Mouse (Mus musculus): ENCODE data around the gene Fndc3b. TPM values are rescaled to one million over a fixed set of nuclear protein-coding genes. Genes with fewer than 3 reads are reported as not detected.

Gene Fndc3b
- polyA plus RNA-seq, 1 experiment from 2014 or later, result 6.1 TPM

DNA sequence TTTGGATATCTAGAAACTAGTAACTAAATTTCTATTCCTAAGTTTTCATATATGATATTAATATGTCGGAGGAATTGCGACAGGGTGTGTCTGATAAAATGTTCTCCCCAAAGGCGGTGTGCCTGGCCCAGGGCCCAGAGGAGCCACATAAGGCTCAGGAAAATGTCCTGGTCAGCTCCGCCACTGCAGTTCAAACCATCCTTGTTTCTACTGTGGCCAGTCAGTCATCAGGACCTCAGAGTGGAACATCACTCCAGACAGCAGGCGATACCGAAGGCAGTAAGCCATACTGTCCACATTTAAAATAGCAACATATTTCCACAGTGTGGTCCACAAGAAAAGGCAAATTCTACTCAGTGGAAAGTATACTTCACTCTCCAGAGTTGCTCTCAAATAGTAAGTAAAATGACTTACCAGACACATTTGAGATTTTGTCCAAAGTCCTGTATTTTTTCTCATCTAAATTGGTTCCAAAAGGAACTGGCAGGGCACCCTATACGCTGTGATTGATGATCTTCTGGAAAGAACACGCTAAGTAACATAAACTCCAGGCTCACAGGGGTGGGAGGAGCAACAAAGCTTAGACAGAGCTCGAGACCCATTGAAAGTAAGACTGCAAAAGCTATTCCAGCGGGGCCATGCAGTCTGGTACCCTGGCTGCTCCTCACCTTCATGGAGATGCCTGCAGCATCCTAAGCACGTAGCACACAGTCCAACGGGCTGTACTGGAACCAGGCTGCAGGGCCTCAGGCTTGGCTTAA lies 187.8 kb downstream of the Fndc3b start:
- H3K27ac ChIP-seq (replicated peaks), result no peak overlapping the region
- no peak overlapping the region for H3K4me2 ChIP-seq (replicated peaks)
- H3K9me3 ChIP-seq, result no peaks in the 10 kb centered on the region
- no peak for ATAC-seq (replicated peaks)
- H3K9ac ChIP-seq (replicated peaks), result no peak overlapping the region
- H3K4me3 ChIP-seq, result no peak overlapping the region
- no peaks in the 10 kb centered on the region for H3K4me1 ChIP-seq
- no peaks in the 10 kb centered on the region for H3K36me3 ChIP-seq
- WGBS, result 85% methylated on average over 12 of the region's 12 CpGs
- no peaks in the 10 kb centered on the region for H3K27me3 ChIP-seq

DNA sequence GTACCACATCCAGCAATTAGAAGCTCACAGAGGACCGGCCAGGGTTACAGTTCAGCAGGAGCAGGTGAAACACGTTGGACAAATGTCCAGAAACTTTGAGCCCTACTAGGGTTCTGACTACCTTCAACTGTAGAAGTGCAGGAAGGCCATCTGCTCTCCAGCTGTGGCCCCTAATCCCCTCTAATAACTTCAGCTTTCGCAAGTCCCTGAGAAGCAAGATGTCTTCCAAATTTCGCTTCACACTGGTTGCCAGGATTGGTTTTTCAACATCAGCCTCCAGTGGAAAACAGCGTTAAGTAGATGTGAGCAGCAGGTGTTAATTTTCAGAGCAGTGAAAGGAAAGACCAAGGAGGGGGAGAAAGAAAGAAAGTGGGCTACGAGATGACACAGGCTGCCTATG lies 190.7 kb downstream of the Fndc3b start:
- H3K9me3 ChIP-seq, result no peaks in the 10 kb centered on the region
- no peak overlapping the region for H3K27ac ChIP-seq (replicated peaks)
- H3K4me3 ChIP-seq, result no peak overlapping the region
- no peak overlapping the region for H3K4me2 ChIP-seq (replicated peaks)
- H3K9ac ChIP-seq (replicated peaks), result no peak overlapping the region
- WGBS, result 60% methylated on average over 6 of the region's 6 CpGs
- ATAC-seq (replicated peaks), result no peak
- H3K4me1 ChIP-seq, result no peaks in the 10 kb centered on the region
- no peaks in the 10 kb centered on the region for H3K27me3 ChIP-seq
- H3K36me3 ChIP-seq, result no peaks in the 10 kb centered on the region

DNA sequence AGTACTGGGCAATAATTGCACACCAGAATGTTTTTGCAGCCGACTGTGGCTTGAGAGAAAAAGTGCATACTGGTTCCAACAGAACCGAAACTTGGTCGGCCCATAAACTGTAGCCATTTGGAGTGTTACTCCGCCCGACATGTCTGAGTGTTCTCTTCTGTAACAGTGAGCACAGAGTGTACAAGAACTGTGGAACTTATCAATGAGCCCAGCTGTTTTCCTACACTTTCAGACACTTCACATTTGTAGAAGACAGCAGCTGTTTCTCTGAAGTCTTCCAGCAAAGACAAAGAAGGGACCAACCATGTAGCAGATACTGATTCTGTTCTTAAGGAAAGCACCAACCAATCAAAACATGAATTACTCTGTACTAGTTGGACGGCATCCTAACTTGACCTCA lies 191.6 kb downstream of the Fndc3b start:
- Histone ChIP-seq H3K9me3 (no peaks in the 10 kb centered on the region), H3K4me1 (no peaks in the 10 kb centered on the region), H3K27ac (replicated peaks) (no peak overlapping the region), H3K36me3 (no peaks in the 10 kb centered on the region), H3K4me3 (no peak overlapping the region), H3K4me2 (replicated peaks) (no peak overlapping the region), H3K9ac (replicated peaks) (no peak overlapping the region), H3K27me3 (no peaks in the 10 kb centered on the region)
- ATAC-seq (replicated peaks), result no peak
- WGBS, result 95% methylated on average over 6 of the region's 6 CpGs

DNA sequence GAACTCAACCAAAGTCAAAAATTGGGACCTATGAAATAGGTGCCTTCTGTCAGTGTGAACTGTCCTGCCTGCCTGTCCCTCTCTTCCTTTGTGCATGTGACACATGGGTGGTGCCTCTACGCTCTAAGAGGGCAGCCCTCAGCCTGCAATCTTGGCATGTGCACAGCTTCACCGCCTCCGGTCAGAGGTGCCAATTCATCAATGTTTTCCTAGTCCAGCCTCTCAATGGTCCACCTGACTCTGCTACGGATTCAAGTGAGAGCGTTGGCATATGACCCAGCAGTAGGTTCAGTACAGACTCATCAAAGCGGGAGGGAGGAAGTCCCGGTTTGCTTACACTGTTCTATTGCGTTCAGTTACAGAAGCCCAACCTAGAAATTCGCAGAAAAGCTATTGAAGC lies 192.2 kb downstream of the Fndc3b start:
- no peaks in the 10 kb centered on the region for H3K4me1 ChIP-seq
- 91% methylated on average over 9 of the region's 9 CpGs for WGBS
- no peaks in the 10 kb centered on the region for H3K9me3 ChIP-seq
- H3K4me2 ChIP-seq (replicated peaks), result no peak overlapping the region
- no peak overlapping the region for H3K9ac ChIP-seq (replicated peaks)
- no peak overlapping the region for H3K4me3 ChIP-seq
- H3K27me3 ChIP-seq, result no peaks in the 10 kb centered on the region
- H3K36me3 ChIP-seq, result no peaks in the 10 kb centered on the region
- ATAC-seq (replicated peaks), result no peak
- H3K27ac ChIP-seq (replicated peaks), result no peak overlapping the region

DNA sequence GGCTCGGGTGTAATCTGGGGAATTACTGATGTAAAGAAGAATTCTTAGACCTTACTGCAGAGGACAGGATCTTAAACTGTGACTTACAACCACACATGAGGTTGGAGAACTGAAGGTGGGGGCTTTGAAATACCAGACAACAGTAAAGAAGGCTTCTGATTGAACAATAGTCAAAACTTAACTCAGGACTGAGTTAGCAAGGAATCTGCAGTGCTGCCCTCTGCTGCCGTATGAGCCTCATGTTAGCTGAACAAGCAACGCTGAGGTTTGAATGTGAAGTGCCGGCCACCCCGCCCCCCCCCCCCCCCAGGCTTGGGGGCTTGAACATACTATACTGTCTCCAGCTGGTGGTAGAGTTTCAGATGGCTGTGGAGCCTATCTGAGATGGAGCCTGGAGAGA lies 194.6 kb downstream of the Fndc3b start:
- Histone ChIP-seq H3K27ac (replicated peaks) (no peak overlapping the region), H3K9ac (replicated peaks) (no peak overlapping the region), H3K36me3 (no peaks in the 10 kb centered on the region), H3K4me2 (replicated peaks) (no peak overlapping the region), H3K4me3 (no peak overlapping the region), H3K9me3 (no peaks in the 10 kb centered on the region), H3K27me3 (no peaks in the 10 kb centered on the region), H3K4me1 (no peaks in the 10 kb centered on the region)
- 49% methylated on average over 5 of the region's 5 CpGs for WGBS
- no peak for ATAC-seq (replicated peaks)

DNA sequence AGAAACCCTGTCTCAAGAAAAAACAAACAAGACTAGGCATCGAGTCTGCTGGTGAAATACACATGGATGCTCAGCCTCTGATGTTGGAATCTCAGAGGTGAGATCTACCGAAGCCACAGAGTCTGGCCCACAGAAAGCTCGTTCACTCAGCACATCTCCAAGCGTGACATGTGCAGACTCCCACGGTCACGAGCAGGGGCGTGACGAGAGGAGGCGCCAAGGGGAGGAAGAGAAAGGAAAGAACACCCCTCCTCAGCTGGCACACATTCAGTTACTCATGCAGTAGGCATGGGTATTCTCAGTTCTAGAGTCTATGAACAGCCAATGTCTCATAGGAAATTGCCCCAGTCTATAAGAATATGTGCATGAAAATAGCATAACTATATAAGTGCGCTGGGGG lies 199.3 kb downstream of the Fndc3b start:
- Histone ChIP-seq H3K27me3 (no peaks in the 10 kb centered on the region), H3K9ac (replicated peaks) (no peak overlapping the region), H3K9me3 (no peaks in the 10 kb centered on the region), H3K36me3 (no peaks in the 10 kb centered on the region), H3K27ac (replicated peaks) (no peak overlapping the region), H3K4me2 (replicated peaks) (no peak overlapping the region), H3K4me1 (no peaks in the 10 kb centered on the region), H3K4me3 (no peak overlapping the region)
- WGBS, result 80% methylated on average over 10 of the region's 10 CpGs
- no peak for ATAC-seq (replicated peaks)

DNA sequence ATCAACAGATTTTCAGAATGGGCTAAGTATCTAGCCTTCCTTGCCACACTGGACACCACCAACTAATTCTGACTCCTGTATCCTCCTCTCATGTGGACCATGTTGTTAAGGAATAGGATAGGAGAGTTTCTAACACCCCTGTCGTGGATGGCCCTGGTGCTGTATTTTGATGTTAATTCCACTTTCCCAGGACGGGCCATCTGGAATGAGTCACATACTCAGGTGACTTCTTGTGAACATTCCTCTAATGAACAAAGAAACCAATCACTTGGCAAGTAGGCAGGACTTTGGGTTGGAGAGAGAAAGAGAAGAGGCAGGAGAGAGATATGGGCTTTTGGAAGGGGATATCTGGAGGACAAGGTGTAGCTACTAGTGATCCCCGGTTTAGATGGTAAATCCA lies 204.2 kb downstream of the Fndc3b start:
- no peak overlapping the region for H3K9ac ChIP-seq (replicated peaks)
- ATAC-seq (replicated peaks), result no peak
- H3K4me2 ChIP-seq (replicated peaks), result no peak overlapping the region
- WGBS, result 90% methylated on average over 3 of the region's 3 CpGs
- no peaks in the 10 kb centered on the region for H3K9me3 ChIP-seq
- H3K4me3 ChIP-seq, result no peak overlapping the region
- H3K36me3 ChIP-seq, result no peaks in the 10 kb centered on the region
- no peaks in the 10 kb centered on the region for H3K4me1 ChIP-seq
- no peaks in the 10 kb centered on the region for H3K27me3 ChIP-seq
- no peak overlapping the region for H3K27ac ChIP-seq (replicated peaks)

DNA sequence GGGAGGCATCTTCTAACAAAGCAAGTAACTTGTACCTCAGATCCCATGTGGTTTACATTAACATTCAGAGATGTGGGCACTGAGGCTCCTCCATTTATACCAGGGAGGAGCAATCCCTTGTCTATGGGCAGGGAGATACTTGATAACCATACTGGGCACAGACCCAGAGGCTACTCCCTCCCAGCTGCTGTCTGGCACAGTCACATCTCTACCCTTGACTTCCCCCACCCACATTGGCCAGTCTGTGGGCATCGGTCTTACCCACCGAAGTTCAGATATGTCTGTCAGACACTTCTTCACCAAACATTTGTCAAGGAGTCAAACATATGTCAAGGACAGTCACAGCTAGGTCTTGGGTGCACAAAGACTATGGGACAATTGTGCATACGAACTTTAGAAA lies 205.5 kb downstream of the Fndc3b start:
- no peaks in the 10 kb centered on the region for H3K36me3 ChIP-seq
- no peak overlapping the region for H3K9ac ChIP-seq (replicated peaks)
- H3K4me2 ChIP-seq (replicated peaks), result no peak overlapping the region
- no peaks in the 10 kb centered on the region for H3K4me1 ChIP-seq
- no peaks in the 10 kb centered on the region for H3K9me3 ChIP-seq
- H3K27me3 ChIP-seq, result no peaks in the 10 kb centered on the region
- H3K27ac ChIP-seq (replicated peaks), result no peak overlapping the region
- no peak for ATAC-seq (replicated peaks)
- WGBS, result 89% methylated on average over 3 of the region's 3 CpGs
- no peak overlapping the region for H3K4me3 ChIP-seq

DNA sequence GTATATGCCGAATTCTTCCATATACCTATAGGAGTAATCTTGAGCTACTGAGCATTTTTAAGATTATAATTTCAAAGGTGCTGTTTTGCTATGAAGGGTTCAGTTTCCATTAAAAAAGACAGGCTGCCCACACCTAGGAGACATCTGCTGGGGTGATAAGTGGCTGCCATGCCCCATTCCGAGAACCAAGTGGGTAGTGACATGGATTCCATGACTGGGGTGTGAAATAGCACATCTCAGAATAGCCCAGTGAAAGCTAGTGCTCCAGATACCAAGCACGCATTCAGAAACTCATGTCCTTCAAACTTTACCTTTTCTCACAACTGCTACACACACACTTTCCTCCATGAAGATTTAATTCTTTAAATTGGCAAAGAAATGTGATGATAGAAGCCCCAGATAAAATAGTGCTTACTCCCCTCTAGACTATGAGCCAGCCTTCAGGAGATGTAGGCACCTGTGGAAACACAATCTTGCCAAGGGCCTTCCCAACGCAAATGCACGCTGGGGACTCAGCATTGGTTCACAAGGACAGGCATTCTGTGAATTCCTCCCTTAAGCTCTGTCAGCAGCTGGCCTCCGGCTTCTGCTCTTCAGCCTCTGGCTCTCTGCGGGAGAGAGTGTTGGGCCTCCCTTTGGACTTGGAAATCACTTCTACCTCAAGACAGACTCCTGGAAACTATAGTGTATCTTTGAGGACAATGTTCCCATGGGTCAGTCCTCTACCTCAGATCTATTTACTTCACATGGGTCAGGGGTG lies 207.6 kb downstream of the Fndc3b start:
- Histone ChIP-seq H3K4me1 (no peaks in the 10 kb centered on the region), H3K27ac (replicated peaks) (no peak overlapping the region), H3K27me3 (no peaks in the 10 kb centered on the region), H3K4me2 (replicated peaks) (no peak overlapping the region), H3K4me3 (no peak overlapping the region), H3K36me3 (no peaks in the 10 kb centered on the region), H3K9me3 (no peaks in the 10 kb centered on the region), H3K9ac (replicated peaks) (no peak overlapping the region)
- WGBS, result 93% methylated on average over 7 of the region's 7 CpGs
- ATAC-seq (replicated peaks), result no peak

DNA sequence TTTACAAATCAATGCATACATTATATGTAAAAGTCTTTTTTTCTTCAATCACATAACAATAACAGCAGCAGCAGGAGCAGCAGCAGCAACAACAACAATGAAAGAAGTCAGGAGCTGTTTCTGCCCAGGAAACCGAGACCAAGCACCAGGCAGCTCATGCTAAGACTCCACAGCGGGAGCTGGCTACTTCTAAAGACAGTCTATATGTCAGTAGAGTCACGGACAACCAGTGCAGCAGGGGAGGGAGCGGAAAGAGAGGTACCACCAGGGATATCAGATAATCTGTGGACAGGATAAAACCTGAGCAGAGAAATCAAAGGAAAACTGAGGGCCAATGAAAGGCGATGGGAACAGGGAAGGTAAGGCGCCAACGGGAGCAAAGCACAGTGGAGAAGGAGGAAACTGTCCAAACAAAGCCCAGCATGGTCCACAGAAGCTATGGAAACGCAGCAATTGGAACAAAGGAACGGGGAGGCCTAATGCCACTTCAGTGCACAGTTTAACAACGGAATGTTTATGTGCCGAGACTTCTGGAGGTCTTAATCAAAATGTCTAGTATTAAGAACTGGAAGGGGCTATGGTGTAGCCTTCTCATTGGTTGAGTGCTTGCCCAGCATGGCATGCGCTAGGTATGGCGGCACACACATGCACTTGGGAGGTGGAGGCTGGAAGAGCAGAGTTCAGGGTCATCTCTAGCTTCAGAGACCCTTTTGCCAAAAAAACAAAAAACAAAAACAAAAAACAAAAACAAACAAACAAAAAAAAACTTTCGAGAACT lies 215.6 kb downstream of the Fndc3b start:
- ATAC-seq (replicated peaks), result no peak
- no peaks in the 10 kb centered on the region for H3K9me3 ChIP-seq
- no peaks in the 10 kb centered on the region for H3K36me3 ChIP-seq
- H3K4me2 ChIP-seq (replicated peaks), result no peak overlapping the region
- no peak overlapping the region for H3K9ac ChIP-seq (replicated peaks)
- H3K4me1 ChIP-seq, result no peaks in the 10 kb centered on the region
- 40% methylated on average over 14 of the region's 14 CpGs for WGBS
- H3K4me3 ChIP-seq, result no peak overlapping the region
- H3K27me3 ChIP-seq, result no peaks in the 10 kb centered on the region
- H3K27ac ChIP-seq (replicated peaks), result no peak overlapping the region

DNA sequence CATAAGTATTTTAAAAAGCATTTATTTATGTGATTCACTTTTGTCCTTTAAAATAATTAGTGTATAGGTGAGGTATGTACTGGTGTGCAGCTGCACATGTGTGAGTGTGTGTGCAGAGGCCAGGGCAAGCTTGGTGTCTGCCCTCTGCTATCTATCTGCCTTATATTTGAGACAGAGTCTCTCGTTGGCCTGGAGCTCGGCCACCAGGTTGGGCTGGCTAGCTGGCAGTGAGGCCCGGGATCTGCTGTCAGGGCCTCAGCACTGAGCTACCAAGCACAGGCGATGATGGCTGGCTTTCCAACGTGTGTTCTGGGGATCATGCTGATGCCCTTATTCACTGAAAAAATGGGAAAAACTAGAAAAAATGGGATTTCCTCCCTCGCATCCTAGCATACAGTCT lies 216.4 kb downstream of the Fndc3b start:
- H3K4me3 ChIP-seq, result no peak overlapping the region
- no peaks in the 10 kb centered on the region for H3K27me3 ChIP-seq
- no peak overlapping the region for H3K4me2 ChIP-seq (replicated peaks)
- H3K9ac ChIP-seq (replicated peaks), result no peak overlapping the region
- H3K9me3 ChIP-seq, result no peaks in the 10 kb centered on the region
- WGBS, result 80% methylated on average over 6 of the region's 6 CpGs
- no peaks in the 10 kb centered on the region for H3K4me1 ChIP-seq
- no peak for ATAC-seq (replicated peaks)
- no peaks in the 10 kb centered on the region for H3K36me3 ChIP-seq
- no peak overlapping the region for H3K27ac ChIP-seq (replicated peaks)

DNA sequence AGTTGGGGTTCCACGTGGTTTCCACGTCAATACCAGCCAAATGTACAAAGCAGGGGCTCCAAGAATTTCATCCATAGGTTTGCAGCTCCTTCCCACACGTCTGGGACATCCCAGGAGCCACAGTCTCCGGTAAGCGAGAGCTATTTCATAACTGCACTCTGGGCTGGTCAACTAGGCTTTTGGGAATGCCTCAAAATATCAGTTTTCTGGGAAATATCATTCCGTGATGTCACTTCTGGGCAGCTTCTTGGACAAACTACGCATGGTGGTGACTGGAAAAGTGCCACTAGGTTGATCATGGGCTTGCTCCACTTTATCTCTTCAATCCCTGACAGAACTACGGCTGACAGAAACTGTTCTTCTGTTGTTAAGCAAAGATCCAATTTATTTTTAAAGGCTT lies 217.0 kb downstream of the Fndc3b start:
- no peak overlapping the region for H3K4me2 ChIP-seq (replicated peaks)
- H3K9me3 ChIP-seq, result no peaks in the 10 kb centered on the region
- ATAC-seq (replicated peaks), result no peak
- H3K4me3 ChIP-seq, result no peak overlapping the region
- H3K4me1 ChIP-seq, result 0 out of 2 replicates have a peak, but pooled peaks cover 3% of the 10 kb centered on the region
- no peak overlapping the region for H3K27ac ChIP-seq (replicated peaks)
- H3K36me3 ChIP-seq, result no peaks in the 10 kb centered on the region
- H3K27me3 ChIP-seq, result no peaks in the 10 kb centered on the region
- WGBS, result 92% methylated on average over 8 of the region's 8 CpGs
- no peak overlapping the region for H3K9ac ChIP-seq (replicated peaks)
